Mouse (Mus musculus) intestine, postnatal 0 days (tissue): Measurements from ENCODE around the gene Vwa3a. TPM values are rescaled to one million over a fixed set of nuclear protein-coding genes. Genes with fewer than 3 reads are reported as not detected.

ENCODE experiments used
- ATAC-seq: fragments of 200-750 bp; cut with Nextera tagmentation; 2 replicates; pipeline ENCODE4 v1.8.0; 2017; ENCODE audit warnings: mild to moderate bottlenecking, moderate TSS enrichment, moderate library complexity
- H3K27ac ChIP-seq: fragments of 300-500 bp; sonication (generic); 2 replicates; pipeline ENCODE4 v1.5.1; 2014; ENCODE audit warnings: mild to moderate bottlenecking, low read depth, low read length, moderate library complexity
- H3K27me3 ChIP-seq: fragments of 300-500 bp; sonication (generic); replicated peaks from 2 replicates; pipeline ENCODE4 v1.6.1; 2014; ENCODE audit warnings: low read length, mixed read lengths; ENCODE audit not compliant: control insufficient read depth, insufficient read depth
- H3K36me3 ChIP-seq: fragments of 300-500 bp; sonication (generic); 2 replicates; pipeline ENCODE4 v1.6.1; 2014; ENCODE audit warnings: mild to moderate bottlenecking, moderate library complexity; ENCODE audit not compliant: control insufficient read depth, insufficient read depth
- H3K4me1 ChIP-seq: fragments of 300-500 bp; sonication (generic); replicated peaks from 2 replicates; pipeline ENCODE4 v1.6.1; 2014; ENCODE audit warnings: antibody characterized with exemption, low read length, mixed read lengths; ENCODE audit not compliant: control insufficient read depth, insufficient read depth
- H3K4me2 ChIP-seq: fragments of 300-500 bp; sonication (generic); replicated peaks from 2 replicates; pipeline ENCODE4 v1.6.1; 2014; ENCODE audit warnings: low read depth, mild to moderate bottlenecking, moderate library complexity
- H3K4me3 ChIP-seq: fragments of 300-500 bp; sonication (generic); 2 replicates; pipeline ENCODE4 v1.5.1; 2014; ENCODE audit warnings: low read depth, low read length
- H3K9ac ChIP-seq: fragments of 300-500 bp; sonication (generic); 2 replicates; pipeline ENCODE4 v1.6.1; 2014; ENCODE audit warnings: mild to moderate bottlenecking, low read depth, low read length
- H3K9me3 ChIP-seq: fragments of 300-500 bp; sonication (generic); 2 replicates; pipeline ENCODE4 v1.6.1; 2016; ENCODE audit warnings: mixed run types; ENCODE audit not compliant: control insufficient read depth
- CTCF ChIP-seq: sonication (generic); IDR thresholded peaks from 2 replicates; pipeline ENCODE4 v1.5.1; 2016; ENCODE audit warnings: low read depth, mild to moderate bottlenecking, control low read depth, antibody characterized with exemption, moderate library complexity
- WGBS: fragments of 180-500 bp; shearing (Covaris S2); extraction: QIAGEN DNeasy Blood & Tissue Kit; methylation state at CpG from one replicate; pipeline ENCODE4 v1.1.7; 2014; 5-methylcytosine and 5-hydroxymethylcytosine counted together
- polyA plus RNA-seq: library from polyadenylated mRNA; unstranded; fragments of >200 nt; fragmentation: Nextera tagmentation; extraction: Ambion mirVana; gene quantifications from 2 replicates; pipeline ENCODE4 v1.2.1, GENCODE M21; 2015

Gene Vwa3a
- polyA plus RNA-seq, 1 experiment from 2014 or later = 0.25 TPM

DNA sequence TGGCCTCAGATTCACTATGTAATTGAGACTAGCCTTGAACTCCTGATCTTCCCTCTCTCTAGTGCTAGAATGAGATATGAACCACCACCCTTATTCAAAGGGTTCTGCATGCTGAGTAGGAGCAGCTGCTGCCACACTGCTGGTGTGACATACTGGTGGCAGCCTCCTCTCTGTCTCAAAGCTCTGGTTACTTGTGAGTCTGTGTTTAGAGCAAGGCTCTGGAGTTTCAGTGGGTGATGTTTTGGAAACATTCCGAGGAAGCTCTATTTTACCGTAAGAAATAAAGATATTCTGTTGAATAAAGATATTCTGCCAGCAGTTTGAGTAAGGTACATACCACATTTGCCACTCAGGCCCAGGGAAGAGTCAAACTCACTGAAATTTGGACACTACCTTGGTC is 64.2 kb downstream of the Vwa3a start:
- 91% methylated on average over 2 of the region's 2 CpGs for WGBS
- ATAC-seq = no peak

GRCm38 (mm10) chr7:120809705-120810104 is 70.6 kb downstream of the Vwa3a start:
- peak; percentile 26; the same call in 1 of the 2 replicates for ATAC-seq
- Histone ChIP-seq H3K4me2 (peak overlapping the region; percentile 64), H3K9ac (no peak overlapping the region), H3K27me3 (no peaks in the 10 kb centered on the region), H3K27ac (no peak overlapping the region), H3K9me3 (no peaks in the 10 kb centered on the region), H3K36me3 (no peaks in the 10 kb centered on the region), H3K4me1 (0 out of 2 replicates have a peak, but pooled peaks cover 2% of the 10 kb centered on the region), H3K4me3 (peak overlapping the region; percentile 22; the same call in 1 of the 2 replicates)
- 3% methylated on average over 27 of the region's 27 CpGs for WGBS
- TF ChIP-seq CTCF = no peak

More for the DNA sequence above, 64.2 kb downstream of the Vwa3a start:
- Histone ChIP-seq H3K9ac (no peak overlapping the region), H3K9me3 (no peaks in the 10 kb centered on the region), H3K36me3 (no peaks in the 10 kb centered on the region), H3K4me1 (no peaks in the 10 kb centered on the region), H3K4me3 (no peak overlapping the region), H3K27ac (no peak overlapping the region), H3K27me3 (no peaks in the 10 kb centered on the region), H3K4me2 (no peak overlapping the region)
- no peak for TF ChIP-seq CTCF

- Histone ChIP-seq H3K4me2 (no peak within 1 kb of the TSS), H3K4me3 (no peak within 1 kb of the TSS), H3K9me3 (no peaks in the 10 kb centered on the region), H3K27ac (no peak within 1 kb of the TSS), H3K4me1 (0 out of 2 replicates have a peak, but pooled peaks cover 2% of the 10 kb centered on the region), H3K36me3 (no peaks in the 10 kb centered on the region), H3K9ac (no peak within 1 kb of the TSS), H3K27me3 (no peaks in the 10 kb centered on the region)
- TF ChIP-seq CTCF = no peak
- ATAC-seq = peak; percentile 59; the same call in 1 of the 2 replicates
- WGBS = 63% methylated on average over 6 of the region's 6 CpGs
Observed at GRCm38 (mm10) chr7:120811834-120812415, 72.8 kb downstream of the Vwa3a start, which contains the start of gene Gm5737. Gm5737 (plus strand) TSS chr7:120812365.

DNA sequence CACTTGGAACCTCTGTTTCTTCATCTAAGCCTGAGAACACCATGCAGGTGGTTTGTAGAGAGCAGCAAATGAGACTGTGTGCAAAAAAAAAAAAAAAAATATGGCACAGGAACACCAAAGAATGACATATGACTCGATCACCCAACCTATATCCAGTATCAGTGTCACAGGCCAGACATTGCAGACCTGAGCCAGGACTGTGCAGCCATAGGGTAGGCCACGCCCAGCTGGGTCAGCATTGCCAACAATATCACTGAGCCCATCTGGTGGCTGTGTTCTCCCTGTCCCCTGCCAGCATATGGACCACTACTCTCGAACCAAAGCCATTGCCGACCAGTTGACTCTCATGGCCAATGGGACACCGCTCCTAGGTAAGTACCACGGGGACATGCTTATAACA is 78.4 kb downstream of the Vwa3a start:
- no peaks in the 10 kb centered on the region for H3K27me3 ChIP-seq
- ATAC-seq = no peak
- 92% methylated on average over 6 of the region's 6 CpGs for WGBS

DNA sequence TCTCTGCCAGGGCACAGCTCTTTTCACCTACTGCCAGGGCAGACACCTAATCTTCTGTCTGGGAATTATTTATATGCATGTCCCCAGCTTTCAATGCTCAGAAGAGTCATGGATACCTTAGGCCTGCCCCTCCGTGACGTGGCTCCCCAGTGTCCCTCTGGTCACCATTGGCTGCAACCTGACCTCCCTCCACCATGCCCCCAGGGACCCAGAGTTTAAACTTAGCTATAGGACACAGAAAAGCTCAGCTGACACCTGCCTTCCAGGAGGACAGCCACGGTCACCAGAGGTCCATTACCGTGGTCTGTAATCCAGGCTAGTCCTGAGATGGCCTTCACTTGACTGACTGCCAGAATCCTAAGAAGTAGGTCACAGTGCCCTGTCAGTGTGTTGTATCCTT is 80.3 kb downstream of the Vwa3a start:
- 85% methylated on average over 4 of the region's 4 CpGs for WGBS
- no peak for ATAC-seq

More for the DNA sequence above, 78.4 kb downstream of the Vwa3a start:
- no peak overlapping the region for H3K4me3 ChIP-seq
- H3K27ac ChIP-seq = no peak overlapping the region
- H3K9me3 ChIP-seq = no peaks in the 10 kb centered on the region
- H3K4me1 ChIP-seq = no peaks in the 10 kb centered on the region
- no peak for TF ChIP-seq CTCF
- H3K36me3 ChIP-seq = no peaks in the 10 kb centered on the region
- H3K9ac ChIP-seq = no peak overlapping the region
- H3K4me2 ChIP-seq = no peak overlapping the region

GRCm38 (mm10) chr7:120823248-120823647 is 84.1 kb downstream of the Vwa3a start:
- ATAC-seq = no peak
- peak; percentile 93 for TF ChIP-seq CTCF
- Histone ChIP-seq H3K4me3 (no peak overlapping the region), H3K36me3 (no peaks in the 10 kb centered on the region), H3K4me2 (no peak overlapping the region), H3K9ac (no peak overlapping the region), H3K9me3 (no peaks in the 10 kb centered on the region), H3K27me3 (no peaks in the 10 kb centered on the region), H3K4me1 (no peaks in the 10 kb centered on the region), H3K27ac (no peak overlapping the region)
- 22% methylated on average over 5 of the region's 5 CpGs for WGBS

More for the DNA sequence above, 80.3 kb downstream of the Vwa3a start:
- Histone ChIP-seq H3K27ac (no peak overlapping the region), H3K4me3 (no peak overlapping the region), H3K4me2 (no peak overlapping the region), H3K4me1 (no peaks in the 10 kb centered on the region), H3K36me3 (no peaks in the 10 kb centered on the region), H3K27me3 (no peaks in the 10 kb centered on the region), H3K9me3 (no peaks in the 10 kb centered on the region), H3K9ac (no peak overlapping the region)
- no peak for TF ChIP-seq CTCF
